Mouse (Mus musculus): ENCODE measurements around the gene Sash1. TPM values are rescaled to one million over a fixed set of nuclear protein-coding genes. Genes with fewer than 3 reads are reported as not detected.

Gene Sash1
- polyA plus RNA-seq, 1 experiment from 2014 or later: 6.1 TPM

GRCm38 (mm10) chr10:8873631-8874370, 12.1 kb downstream of the Sash1 start:
- Histone ChIP-seq H3K9ac (no peak overlapping the region), H3K9me3 (0 out of 2 replicates have a peak, but pooled peaks cover 3% of the 10 kb centered on the region), H3K36me3 (no peaks in the 10 kb centered on the region), H3K4me3 (no peak overlapping the region), H3K27me3 (no peaks in the 10 kb centered on the region), H3K27ac (peak overlapping the region; percentile 16; the same call in 1 of the 2 replicates), H3K4me1 (peaks cover 22% of the 10 kb centered on the region), H3K4me2 (no peak overlapping the region)
- ATAC-seq (ENCODE audit: borderline replicate concordance, extremely low read depth, low FRiP score, low TSS enrichment): no peak
- 49% methylated on average over 7 of the region's 7 CpGs for WGBS

DNA sequence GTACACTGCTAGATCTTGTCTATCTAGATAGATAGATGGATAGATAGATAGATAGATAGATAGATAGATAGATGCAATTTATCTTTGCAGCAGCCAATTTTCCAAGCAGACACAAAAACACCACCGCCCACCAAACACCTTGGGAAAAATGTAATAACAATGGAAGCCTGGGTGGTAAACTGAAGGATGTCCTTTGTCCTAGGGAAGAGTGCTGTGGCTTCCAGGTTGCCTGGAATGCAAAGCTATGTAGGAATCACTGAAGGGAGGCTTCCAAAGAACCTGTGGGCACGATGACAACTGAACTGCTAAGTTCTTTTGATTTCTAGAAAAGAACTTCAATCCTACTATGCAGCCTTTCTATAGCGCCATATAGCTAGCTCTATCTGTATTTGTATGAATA, 13.1 kb downstream of the Sash1 start:
- Histone ChIP-seq H3K9ac (no peak overlapping the region), H3K27ac (no peak overlapping the region), H3K36me3 (no peaks in the 10 kb centered on the region), H3K9me3 (0 out of 2 replicates have a peak, but pooled peaks cover 3% of the 10 kb centered on the region), H3K4me1 (peaks cover 22% of the 10 kb centered on the region), H3K27me3 (no peaks in the 10 kb centered on the region), H3K4me3 (no peak overlapping the region), H3K4me2 (no peak overlapping the region)
- WGBS: 88% methylated on average over 3 of the region's 3 CpGs
- no peak for ATAC-seq (ENCODE audit: borderline replicate concordance, extremely low read depth, low FRiP score, low TSS enrichment)

DNA sequence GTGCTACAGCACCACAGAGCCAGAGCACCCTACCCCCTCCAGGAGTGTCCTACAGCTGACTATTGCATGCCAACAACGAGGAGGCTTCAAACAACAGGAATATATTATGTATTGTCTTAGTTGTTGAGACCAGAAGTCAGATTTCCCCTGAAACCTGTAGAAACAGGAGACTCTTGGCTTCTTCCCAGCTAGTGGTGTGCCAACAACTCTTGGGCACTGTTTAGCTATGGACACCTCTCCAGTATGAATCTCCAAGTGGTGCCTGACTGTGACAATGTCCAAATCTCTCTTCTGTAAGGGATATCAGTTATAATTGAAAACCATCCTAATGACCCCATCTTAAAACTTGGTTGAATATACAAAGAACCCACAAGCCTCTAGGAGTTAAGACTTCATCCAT, 13.9 kb downstream of the Sash1 start:
- no peaks in the 10 kb centered on the region for H3K27me3 ChIP-seq
- H3K4me1 ChIP-seq: peaks cover 22% of the 10 kb centered on the region
- no peaks in the 10 kb centered on the region for H3K9me3 ChIP-seq
- no peak overlapping the region for H3K27ac ChIP-seq
- no peak overlapping the region for H3K4me3 ChIP-seq
- H3K36me3 ChIP-seq: no peaks in the 10 kb centered on the region
- ATAC-seq (ENCODE audit: borderline replicate concordance, extremely low read depth, low FRiP score, low TSS enrichment): no peak
- 61% methylated on average over 1 of the region's 1 CpGs for WGBS
- no peak overlapping the region for H3K4me2 ChIP-seq
- no peak overlapping the region for H3K9ac ChIP-seq

GRCm38 (mm10) chr10:8870368-8870767, 15.5 kb downstream of the Sash1 start:
- Histone ChIP-seq H3K27me3 (no peaks in the 10 kb centered on the region), H3K4me1 (peaks cover 25% of the 10 kb centered on the region), H3K36me3 (no peaks in the 10 kb centered on the region), H3K9ac (no peak overlapping the region), H3K4me2 (no peak overlapping the region), H3K4me3 (no peak overlapping the region), H3K27ac (no peak overlapping the region), H3K9me3 (no peaks in the 10 kb centered on the region)
- ATAC-seq (ENCODE audit: borderline replicate concordance, extremely low read depth, low FRiP score, low TSS enrichment): no peak
- 81% methylated on average over 3 of the region's 3 CpGs for WGBS

DNA sequence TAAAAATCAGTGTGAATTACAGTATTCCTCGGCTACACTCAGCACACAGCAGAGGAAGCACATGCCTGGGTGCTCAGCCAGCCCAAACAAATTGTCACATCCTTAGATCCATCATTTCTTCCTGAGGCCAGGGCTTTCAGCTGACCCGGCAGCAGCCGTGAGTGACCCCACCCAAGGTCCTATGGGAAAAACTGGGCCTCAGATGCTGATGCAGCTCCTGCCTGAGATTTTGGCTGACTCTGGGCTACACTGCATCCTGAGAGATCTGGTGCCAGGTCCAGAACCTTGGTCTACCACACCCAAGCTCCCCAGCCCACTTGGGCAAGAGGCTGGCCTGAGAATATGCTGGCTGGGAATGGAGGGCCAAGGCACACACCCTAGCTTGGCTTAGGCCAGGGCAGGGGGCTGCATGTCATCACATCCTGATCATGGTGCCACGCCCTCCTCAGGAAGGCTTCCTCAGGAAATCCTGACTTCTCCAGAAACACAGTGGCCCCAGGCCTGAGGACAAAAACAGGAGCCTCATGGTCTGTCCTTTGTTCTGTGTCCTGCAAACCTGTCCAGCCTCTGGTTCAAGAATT, 19.7 kb downstream of the Sash1 start:
- H3K4me2 ChIP-seq: no peak overlapping the region
- H3K9ac ChIP-seq: no peak overlapping the region
- H3K36me3 ChIP-seq: no peaks in the 10 kb centered on the region
- H3K27me3 ChIP-seq: no peaks in the 10 kb centered on the region
- H3K27ac ChIP-seq: peak overlapping the region; percentile 70
- 55% methylated on average over 4 of the region's 4 CpGs for WGBS
- 0 out of 2 replicates have a peak, but pooled peaks cover 5% of the 10 kb centered on the region for H3K4me1 ChIP-seq
- peak; percentile 53; the same call in 1 of the 2 replicates for ATAC-seq (ENCODE audit: borderline replicate concordance, extremely low read depth, low FRiP score, low TSS enrichment)
- H3K9me3 ChIP-seq: no peaks in the 10 kb centered on the region
- no peak overlapping the region for H3K4me3 ChIP-seq

DNA sequence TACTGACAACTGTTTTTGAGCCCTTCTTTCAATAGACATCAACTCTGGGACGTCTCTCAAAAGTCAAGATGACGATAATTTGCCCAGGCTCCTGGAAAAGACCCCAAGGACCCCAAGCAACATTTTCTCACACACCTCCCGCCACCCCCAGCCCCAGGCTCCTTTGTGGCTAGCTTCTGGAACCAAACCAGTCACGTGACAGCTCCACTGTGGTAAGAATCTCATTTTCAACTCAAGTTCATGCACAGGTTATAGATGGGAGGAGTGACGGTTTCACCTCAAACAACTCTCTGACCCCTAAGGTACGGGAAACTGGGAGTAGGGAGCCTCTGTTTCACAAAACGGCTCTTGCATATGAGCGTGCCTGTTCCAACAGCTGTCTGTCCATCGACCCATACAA, 25.2 kb downstream of the Sash1 start:
- no peaks in the 10 kb centered on the region for H3K36me3 ChIP-seq
- no peaks in the 10 kb centered on the region for H3K9me3 ChIP-seq
- H3K27ac ChIP-seq: no peak overlapping the region
- no peak overlapping the region for H3K4me3 ChIP-seq
- no peak overlapping the region for H3K4me2 ChIP-seq
- no peaks in the 10 kb centered on the region for H3K27me3 ChIP-seq
- WGBS: 59% methylated on average over 9 of the region's 9 CpGs
- no peak overlapping the region for H3K9ac ChIP-seq
- no peak for ATAC-seq (ENCODE audit: borderline replicate concordance, extremely low read depth, low FRiP score, low TSS enrichment)
- H3K4me1 ChIP-seq: no peaks in the 10 kb centered on the region

- H3K9me3 ChIP-seq: no peaks in the 10 kb centered on the region
- no peaks in the 10 kb centered on the region for H3K4me1 ChIP-seq
- H3K9ac ChIP-seq: no peak overlapping the region
- no peak for ATAC-seq (ENCODE audit: borderline replicate concordance, extremely low read depth, low FRiP score, low TSS enrichment)
- no peaks in the 10 kb centered on the region for H3K36me3 ChIP-seq
- H3K27me3 ChIP-seq: no peaks in the 10 kb centered on the region
- no peak overlapping the region for H3K4me3 ChIP-seq
- no peak overlapping the region for H3K4me2 ChIP-seq
- H3K27ac ChIP-seq: no peak overlapping the region
- 87% methylated on average over 7 of the region's 7 CpGs for WGBS
These were observed 27.2 kb downstream of the Sash1 start for GRCm38 (mm10) chr10:8858718-8859117.

GRCm38 (mm10) chr10:8856942-8857341, 28.9 kb downstream of the Sash1 start:
- Histone ChIP-seq H3K4me1 (no peaks in the 10 kb centered on the region), H3K4me2 (no peak overlapping the region), H3K9ac (no peak overlapping the region), H3K27me3 (no peaks in the 10 kb centered on the region), H3K9me3 (no peaks in the 10 kb centered on the region), H3K36me3 (no peaks in the 10 kb centered on the region), H3K4me3 (no peak overlapping the region), H3K27ac (no peak overlapping the region)
- ATAC-seq (ENCODE audit: borderline replicate concordance, extremely low read depth, low FRiP score, low TSS enrichment): no peak
- 70% methylated on average over 2 of the region's 2 CpGs for WGBS

- no peak overlapping the region for H3K9ac ChIP-seq
- H3K4me3 ChIP-seq: no peak overlapping the region
- WGBS: 54% methylated on average over 7 of the region's 7 CpGs
- H3K4me2 ChIP-seq: no peak overlapping the region
- H3K9me3 ChIP-seq: no peaks in the 10 kb centered on the region
- no peak overlapping the region for H3K27ac ChIP-seq
- no peak for ATAC-seq (ENCODE audit: borderline replicate concordance, extremely low read depth, low FRiP score, low TSS enrichment)
- peaks cover 7% of the 10 kb centered on the region; the same call in 1 of the 2 replicates for H3K36me3 ChIP-seq
- no peaks in the 10 kb centered on the region for H3K27me3 ChIP-seq
- no peaks in the 10 kb centered on the region for H3K4me1 ChIP-seq
These were observed 32.5 kb downstream of the Sash1 start for GRCm38 (mm10) chr10:8853326-8853725.

DNA sequence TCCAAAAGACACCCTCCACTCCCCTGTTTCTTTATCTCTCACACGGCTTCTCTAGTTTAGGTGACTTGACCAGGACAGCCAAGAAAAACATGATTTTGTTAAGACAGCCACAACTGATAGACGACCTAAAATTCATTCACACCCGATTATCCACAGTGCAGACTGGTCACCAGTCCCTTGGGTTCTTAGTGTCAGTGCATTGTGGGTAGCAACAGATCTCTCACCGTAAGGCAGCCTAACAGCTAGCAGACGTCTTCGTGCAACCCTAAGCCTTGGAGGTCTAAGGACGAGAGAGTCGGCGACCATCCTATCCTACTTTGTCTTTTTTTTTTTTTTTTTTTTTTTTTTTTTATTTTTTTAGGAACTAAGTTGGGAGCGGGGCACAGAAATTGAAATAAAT, 34.2 kb downstream of the Sash1 start:
- Histone ChIP-seq H3K4me2 (no peak overlapping the region), H3K36me3 (peaks cover 7% of the 10 kb centered on the region; the same call in 1 of the 2 replicates), H3K27ac (no peak overlapping the region), H3K27me3 (no peaks in the 10 kb centered on the region), H3K4me3 (no peak overlapping the region), H3K9ac (no peak overlapping the region), H3K9me3 (no peaks in the 10 kb centered on the region), H3K4me1 (no peaks in the 10 kb centered on the region)
- ATAC-seq (ENCODE audit: borderline replicate concordance, extremely low read depth, low FRiP score, low TSS enrichment): no peak
- 75% methylated on average over 10 of the region's 10 CpGs for WGBS

DNA sequence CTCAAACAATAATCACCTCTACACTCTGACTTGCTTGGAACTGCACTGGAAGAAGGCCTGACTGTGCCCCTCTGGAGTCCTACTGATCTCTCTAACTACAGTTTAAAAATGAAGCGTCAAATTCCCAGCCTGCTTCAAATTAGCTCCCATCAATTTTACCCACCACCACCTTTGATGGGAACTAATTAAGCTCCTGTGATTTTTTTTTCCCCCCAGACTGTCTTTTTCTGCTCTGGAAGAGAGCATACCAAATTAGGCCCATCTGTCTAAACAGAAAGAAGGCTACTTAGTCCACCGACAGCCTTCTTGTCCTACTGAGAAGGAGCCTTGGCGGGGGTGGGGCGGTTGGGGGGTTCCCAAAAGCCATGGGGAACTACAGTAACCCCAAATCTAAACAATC, 37.9 kb downstream of the Sash1 start:
- 78% methylated on average over 4 of the region's 4 CpGs for WGBS
- Histone ChIP-seq H3K4me1 (peaks cover 28% of the 10 kb centered on the region), H3K9me3 (no peaks in the 10 kb centered on the region), H3K4me3 (no peak overlapping the region), H3K27me3 (no peaks in the 10 kb centered on the region), H3K27ac (no peak overlapping the region), H3K9ac (no peak overlapping the region), H3K4me2 (no peak overlapping the region), H3K36me3 (peaks cover 7% of the 10 kb centered on the region; the same call in 1 of the 2 replicates)
- no peak for ATAC-seq (ENCODE audit: borderline replicate concordance, extremely low read depth, low FRiP score, low TSS enrichment)

DNA sequence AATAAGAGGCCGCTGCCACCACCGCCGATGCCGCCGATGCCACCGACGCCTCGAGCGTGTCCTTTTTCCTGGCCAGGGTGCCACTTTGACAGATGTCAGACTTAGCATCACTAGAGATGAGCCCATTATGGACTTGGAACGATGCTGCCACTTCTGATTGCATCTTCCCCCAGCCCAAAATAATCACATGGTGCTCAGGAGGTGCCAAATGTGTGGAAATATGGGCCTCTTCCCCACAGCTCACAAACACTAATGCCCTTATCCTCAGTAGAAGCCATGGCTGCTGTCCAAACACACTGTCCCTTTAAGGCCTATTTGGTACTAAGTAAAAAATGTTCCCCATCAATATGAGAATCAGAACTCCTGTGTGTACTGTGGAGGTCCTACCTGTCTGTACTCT, 39.6 kb downstream of the Sash1 start:
- Histone ChIP-seq H3K9me3 (no peaks in the 10 kb centered on the region), H3K4me2 (no peak overlapping the region), H3K27ac (peak overlapping the region; percentile 77), H3K4me1 (peaks cover 31% of the 10 kb centered on the region), H3K9ac (no peak overlapping the region), H3K27me3 (no peaks in the 10 kb centered on the region), H3K36me3 (peaks cover 7% of the 10 kb centered on the region; the same call in 1 of the 2 replicates), H3K4me3 (no peak overlapping the region)
- ATAC-seq (ENCODE audit: borderline replicate concordance, extremely low read depth, low FRiP score, low TSS enrichment): no peak
- 87% methylated on average over 10 of the region's 10 CpGs for WGBS
